Mouse (Mus musculus): ENCODE measurements around the gene Wnt3a. TPM values are rescaled to one million over a fixed set of nuclear protein-coding genes. Genes with fewer than 3 reads are reported as not detected.

The Wnt3a gene
- 12.6 and 18.9 TPM in 2 replicates for polyA plus RNA-seq (2015; fragmentation: Nextera tagmentation; extraction: Ambion mirVana)

DNA sequence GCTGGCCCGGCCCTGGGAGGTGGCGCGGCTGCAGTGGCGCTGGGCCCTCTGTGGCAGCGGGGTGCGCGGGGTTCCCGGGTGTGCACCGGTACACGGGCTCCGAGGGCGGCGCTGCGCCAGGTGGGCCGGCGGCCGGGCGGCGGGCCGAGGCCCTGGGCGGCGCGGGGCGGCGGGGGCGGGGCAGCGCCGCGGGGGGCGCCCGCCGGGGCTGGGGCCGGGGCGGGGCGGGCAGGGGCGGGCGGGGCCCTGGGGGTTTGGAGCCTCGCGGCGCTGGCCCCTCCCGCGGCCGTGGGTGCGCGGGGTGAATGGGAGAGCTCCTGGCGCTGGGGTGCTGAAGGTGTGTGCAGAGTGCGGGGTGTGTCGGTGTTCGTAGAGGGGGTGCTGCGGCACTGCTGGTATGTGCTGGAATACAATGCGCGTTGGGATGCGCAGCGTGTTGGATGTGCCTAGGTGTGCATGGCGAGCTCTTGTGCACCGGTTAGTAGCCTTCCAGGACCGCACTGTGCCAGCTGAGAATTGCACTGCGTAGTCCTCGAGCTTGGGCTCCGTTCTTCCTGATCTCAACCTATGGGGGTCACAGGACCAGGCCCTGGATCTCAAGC is at the start of gene Wnt3a:
Gene Wnt3a, minus strand, starts transcription at position 51 of the 602 bp plus-strand sequence.
- DNase-seq (ENCODE audit: low spot score) = no peak
- 2% methylated on average over 21 of the region's 60 CpGs for WGBS
- H3K4me3 ChIP-seq (ENCODE audit: low read depth, low read length) = peak within 1 kb of the TSS; percentile 33
- H3K4me1 ChIP-seq (ENCODE audit: insufficient read depth, low read depth, low read length) = no peaks in the 10 kb centered on the region
- H3K4me2 ChIP-seq (replicated peaks; ENCODE audit: low read depth, low read length) = peak within 1 kb of the TSS; percentile 58
- H3K27me3 ChIP-seq (replicated peaks; ENCODE audit: insufficient read depth, low read length) = peaks cover 55% of the 10 kb centered on the region
- H3K27ac ChIP-seq (ENCODE audit: low read length) = peak within 1 kb of the TSS; percentile 5; the same call in 1 of the 2 replicates
- no peaks in the 10 kb centered on the region for H3K9me3 ChIP-seq (ENCODE audit: low read length)
- H3K36me3 ChIP-seq (ENCODE audit: insufficient read depth, low read length) = no peaks in the 10 kb centered on the region
- ATAC-seq = peak; percentile 69
- H3K9ac ChIP-seq (replicated peaks; ENCODE audit: low read depth) = no peak within 1 kb of the TSS; the same call in 1 of the 2 replicates
- TF ChIP-seq CTCF (IDR thresholded peaks at IDR 0.05) (no peak), EP300 (IDR thresholded peaks at IDR 0.05) (no peak)

- no peak overlapping the region for H3K4me2 ChIP-seq (replicated peaks; ENCODE audit: low read depth, low read length)
- no peak overlapping the region for H3K27ac ChIP-seq (ENCODE audit: low read length)
- no peak for TF ChIP-seq EP300 (IDR thresholded peaks at IDR 0.05)
- no peak for TF ChIP-seq CTCF (IDR thresholded peaks at IDR 0.05)
- H3K36me3 ChIP-seq (ENCODE audit: insufficient read depth, low read length) = no peaks in the 10 kb centered on the region
- WGBS = 90% methylated on average over 2 of the region's 2 CpGs
- H3K9ac ChIP-seq (replicated peaks; ENCODE audit: low read depth) = no peak overlapping the region
- DNase-seq (ENCODE audit: low spot score) (no peak), ATAC-seq (no peak)
- H3K9me3 ChIP-seq (ENCODE audit: low read length) = no peaks in the 10 kb centered on the region
- H3K4me3 ChIP-seq (ENCODE audit: low read depth, low read length) = no peak overlapping the region
- H3K27me3 ChIP-seq (replicated peaks; ENCODE audit: insufficient read depth, low read length) = no peaks in the 10 kb centered on the region
- no peaks in the 10 kb centered on the region for H3K4me1 ChIP-seq (ENCODE audit: insufficient read depth, low read depth, low read length)
These were observed 48.2 kb upstream of the Wnt3a start for GRCm38 (mm10) chr11:59338736-59339120.

DNA sequence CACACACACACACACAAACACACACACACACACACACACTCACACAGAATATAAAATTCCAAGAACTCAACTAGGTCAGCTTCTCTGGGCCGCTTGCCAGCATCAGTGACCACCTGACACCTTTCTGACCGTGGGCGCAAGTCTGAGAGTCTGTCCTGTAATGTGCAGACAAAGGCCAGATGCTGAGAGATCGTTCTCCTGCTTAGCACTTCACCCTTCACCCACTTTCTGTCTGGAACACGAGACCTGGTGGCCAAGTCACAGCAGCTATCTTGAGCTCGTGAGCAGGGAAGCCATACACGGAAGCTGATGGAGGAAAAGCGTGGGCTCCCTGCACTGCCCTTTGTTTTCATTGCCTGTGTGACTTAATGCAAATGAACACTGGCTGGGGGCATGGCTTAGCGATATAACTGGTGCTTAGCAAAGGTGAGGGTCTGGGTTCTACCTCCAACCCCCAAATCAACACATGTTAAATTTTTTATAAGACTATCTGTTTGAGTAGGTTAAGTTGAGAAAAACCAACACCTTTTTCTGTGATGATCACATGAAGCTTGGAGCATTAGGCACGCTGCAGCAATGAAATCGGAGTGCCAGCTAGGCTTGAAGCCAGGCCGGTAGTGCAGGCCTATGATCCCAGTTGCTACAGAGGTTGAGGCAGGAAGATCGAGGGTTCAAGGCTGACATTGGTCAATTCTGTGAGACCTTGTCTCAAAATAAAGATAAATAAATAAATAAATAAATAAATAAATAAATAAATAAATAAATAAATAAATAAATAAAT is 47.6 kb upstream of the Wnt3a start:
- Histone ChIP-seq H3K4me1 (ENCODE audit: insufficient read depth, low read depth, low read length) (no peaks in the 10 kb centered on the region), H3K9ac (replicated peaks; ENCODE audit: low read depth) (no peak overlapping the region), H3K9me3 (ENCODE audit: low read length) (no peaks in the 10 kb centered on the region), H3K4me3 (ENCODE audit: low read depth, low read length) (no peak overlapping the region), H3K27me3 (replicated peaks; ENCODE audit: insufficient read depth, low read length) (no peaks in the 10 kb centered on the region), H3K4me2 (replicated peaks; ENCODE audit: low read depth, low read length) (no peak overlapping the region), H3K27ac (ENCODE audit: low read length) (no peak overlapping the region), H3K36me3 (ENCODE audit: insufficient read depth, low read length) (no peaks in the 10 kb centered on the region)
- ATAC-seq = peak; percentile 29; the same call in 1 of the 2 replicates
- DNase-seq (ENCODE audit: low spot score) = no peak
- 54% methylated on average over 13 of the region's 13 CpGs for WGBS
- TF ChIP-seq CTCF (IDR thresholded peaks at IDR 0.05) (no peak), EP300 (IDR thresholded peaks at IDR 0.05) (no peak)

DNA sequence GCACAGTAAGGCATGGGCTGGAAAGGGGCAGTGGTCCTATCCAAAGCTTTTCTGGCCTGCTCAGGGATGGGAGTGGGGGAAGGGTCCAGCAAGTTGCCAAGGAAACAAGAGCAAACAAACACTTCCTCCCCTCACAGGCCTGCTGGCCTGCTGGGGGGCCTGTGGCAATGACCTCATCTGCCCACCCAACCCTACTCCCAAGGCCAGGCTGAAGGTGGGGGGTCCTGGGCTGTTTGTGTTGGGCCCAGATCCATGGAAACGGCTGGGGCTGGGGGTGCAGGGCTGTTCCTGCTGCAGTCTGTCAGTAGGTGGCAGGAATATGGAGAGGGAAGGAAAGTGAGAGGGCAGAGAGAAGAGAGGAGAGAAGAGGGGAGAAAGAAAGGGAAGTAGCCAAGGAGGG is 45.8 kb upstream of the Wnt3a start:
- 8% methylated on average over 1 of the region's 1 CpGs for WGBS
- Histone ChIP-seq H3K4me3 (ENCODE audit: low read depth, low read length) (no peak overlapping the region), H3K36me3 (ENCODE audit: insufficient read depth, low read length) (no peaks in the 10 kb centered on the region), H3K4me1 (ENCODE audit: insufficient read depth, low read depth, low read length) (no peaks in the 10 kb centered on the region), H3K9me3 (ENCODE audit: low read length) (no peaks in the 10 kb centered on the region), H3K4me2 (replicated peaks; ENCODE audit: low read depth, low read length) (no peak overlapping the region), H3K27me3 (replicated peaks; ENCODE audit: insufficient read depth, low read length) (no peaks in the 10 kb centered on the region), H3K9ac (replicated peaks; ENCODE audit: low read depth) (no peak overlapping the region), H3K27ac (ENCODE audit: low read length) (no peak overlapping the region)
- no peak for TF ChIP-seq EP300 (IDR thresholded peaks at IDR 0.05)
- TF ChIP-seq CTCF (IDR thresholded peaks at IDR 0.05) = peak; percentile 35
- ATAC-seq = peak; percentile 65
- DNase-seq (ENCODE audit: low spot score) = no peak

DNA sequence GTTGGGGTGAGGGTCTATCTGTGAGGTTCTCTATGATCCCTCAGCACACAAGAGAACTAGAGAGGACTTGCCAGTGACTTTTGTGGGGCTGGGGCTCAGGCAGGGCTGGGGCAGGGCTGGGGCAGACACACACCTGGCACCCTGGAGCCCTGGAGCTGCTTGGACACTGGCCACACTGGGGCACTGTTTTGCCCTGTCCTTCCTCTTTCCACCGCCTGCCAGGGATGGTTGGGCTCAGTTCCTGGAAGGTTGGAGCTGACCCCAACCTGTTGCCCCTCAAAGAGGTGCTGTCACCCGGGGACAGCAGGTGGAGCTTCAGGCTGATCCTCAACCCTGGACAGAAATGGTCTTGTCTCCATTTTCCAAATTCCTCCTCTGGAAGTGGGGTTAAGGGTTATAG is 45.4 kb upstream of the Wnt3a start:
- WGBS = 28% methylated on average over 2 of the region's 2 CpGs

DNA sequence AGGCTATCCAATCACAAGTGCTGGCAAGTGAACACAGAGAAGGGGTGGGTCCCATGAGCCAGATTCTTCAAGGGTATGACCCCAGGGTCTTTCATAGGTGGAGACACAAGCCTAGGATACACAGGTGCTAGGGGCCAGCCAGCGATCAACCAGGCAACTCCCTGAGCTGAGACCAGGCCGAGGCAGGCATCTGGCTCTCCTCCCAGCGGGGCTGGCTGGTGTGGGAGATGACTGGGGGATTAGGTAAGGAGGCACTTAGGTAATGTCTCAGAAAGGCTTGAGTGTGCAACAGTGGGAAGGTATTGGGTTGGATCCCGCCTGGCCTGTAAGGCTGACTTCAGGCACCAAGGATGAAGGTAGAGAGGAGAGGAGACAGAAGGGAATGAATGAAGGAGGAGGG is 44.6 kb upstream of the Wnt3a start:
- no peak overlapping the region for H3K27ac ChIP-seq (ENCODE audit: low read length)
- H3K9ac ChIP-seq (replicated peaks; ENCODE audit: low read depth) = no peak overlapping the region

More for the DNA sequence above, 45.4 kb upstream of the Wnt3a start:
- Histone ChIP-seq H3K4me3 (ENCODE audit: low read depth, low read length) (no peak overlapping the region), H3K4me2 (replicated peaks; ENCODE audit: low read depth, low read length) (no peak overlapping the region), H3K9me3 (ENCODE audit: low read length) (no peaks in the 10 kb centered on the region), H3K36me3 (ENCODE audit: insufficient read depth, low read length) (no peaks in the 10 kb centered on the region), H3K27me3 (replicated peaks; ENCODE audit: insufficient read depth, low read length) (no peaks in the 10 kb centered on the region), H3K9ac (replicated peaks; ENCODE audit: low read depth) (no peak overlapping the region), H3K27ac (ENCODE audit: low read length) (no peak overlapping the region), H3K4me1 (ENCODE audit: insufficient read depth, low read depth, low read length) (no peaks in the 10 kb centered on the region)
- no peak for ATAC-seq
- DNase-seq (ENCODE audit: low spot score) = no peak
- TF ChIP-seq CTCF (IDR thresholded peaks at IDR 0.05) (0 out of 2 replicates have a peak, but pooled peaks have one; percentile 8), EP300 (IDR thresholded peaks at IDR 0.05) (no peak)

More for the DNA sequence above, 44.6 kb upstream of the Wnt3a start:
- ATAC-seq (no peak), DNase-seq (ENCODE audit: low spot score) (no peak)
- 70% methylated on average over 4 of the region's 4 CpGs for WGBS
- TF ChIP-seq CTCF (IDR thresholded peaks at IDR 0.05) = no peak
- no peak for TF ChIP-seq EP300 (IDR thresholded peaks at IDR 0.05)
- no peak overlapping the region for H3K4me3 ChIP-seq (ENCODE audit: low read depth, low read length)
- H3K36me3 ChIP-seq (ENCODE audit: insufficient read depth, low read length) = no peaks in the 10 kb centered on the region
- no peaks in the 10 kb centered on the region for H3K9me3 ChIP-seq (ENCODE audit: low read length)
- no peaks in the 10 kb centered on the region for H3K27me3 ChIP-seq (replicated peaks; ENCODE audit: insufficient read depth, low read length)
- no peaks in the 10 kb centered on the region for H3K4me1 ChIP-seq (ENCODE audit: insufficient read depth, low read depth, low read length)
- no peak overlapping the region for H3K4me2 ChIP-seq (replicated peaks; ENCODE audit: low read depth, low read length)

Measured in lung, postnatal 0 days (tissue).